In genomic region chr2:68430493-68430892, GRCm38 (mm10) we compare ENCODE assay signal across 10 mouse cellular contexts. TPM values are rescaled to one million over a fixed set of nuclear protein-coding genes. Genes with fewer than 3 reads are reported as not detected.
DNase-seq lines count a peak whose midpoint lies in the region; ATAC-seq and TF ChIP-seq lines count a peak whose summit lies in the region.
"Had no signal": no experiment of that assay in that cellular context is flagged by ENCODE, and none has a peak within 500 bp of the region (broad histone marks: within the 10 kb centered on the region; RNA-seq: fewer than 3 reads in every experiment).

No protein-coding gene starts in this region.

- intact Hi-C loops in gastrocnemius, adult 2 months (cut with DNase I) = no loop called here

- H3K27me3 ChIP-seq in heart, embryonic 11.5 days (ENCODE audit: control insufficient read depth, insufficient read depth, low read length) = no peaks in the 10 kb centered on the region
- H3K27me3 ChIP-seq: limb, embryonic 15.5 days had no signal

- H3K27ac ChIP-seq in gastrocnemius, adult 2 months = no peak overlapping the region
- H3K27ac ChIP-seq in heart, embryonic 11.5 days (ENCODE audit: low read depth, low read length) = peak overlapping the region; percentile 90
- H3K27ac ChIP-seq: limb, embryonic 15.5 days had no signal

- H3K9me3 ChIP-seq in heart, embryonic 11.5 days (replicated peaks; ENCODE audit: control insufficient read depth, low read length) = no peaks in the 10 kb centered on the region
- H3K9me3 ChIP-seq: limb, embryonic 15.5 days had no signal

- TF ChIP-seq CTCF in gastrocnemius, adult 2 months (IDR thresholded peaks at IDR 0.05) = peak; percentile 40

- H3K36me3 ChIP-seq in heart, embryonic 11.5 days (ENCODE audit: control insufficient read depth, insufficient read depth, low read length) = no peaks in the 10 kb centered on the region
- H3K36me3 ChIP-seq: limb, embryonic 15.5 days had no signal

- WGBS in heart, embryonic 11.5 days (ENCODE audit: insufficient replicate concordance) = 51% methylated on average over 5 of the region's 5 CpGs

- no peak overlapping the region for H3K9ac ChIP-seq in heart, embryonic 11.5 days (ENCODE audit: low read depth, low read length)
- H3K9ac ChIP-seq: limb, embryonic 15.5 days had no signal

- no peak overlapping the region for H3K4me3 ChIP-seq in gastrocnemius, adult 2 months
- H3K4me3 ChIP-seq in heart, embryonic 11.5 days (ENCODE audit: low read depth, low read length) = no peak overlapping the region
- H3K4me3 ChIP-seq: limb, embryonic 15.5 days had no signal

- peak overlapping the region; percentile 41 for H3K4me2 ChIP-seq in heart, embryonic 11.5 days
- H3K4me2 ChIP-seq: limb, embryonic 15.5 days had no signal

- no peak for DNase-seq in gastrocnemius, adult 2 months
- DNase-seq in gastrocnemius, adult 8-10 months (ENCODE audit: low spot score in 2 of 2) = no peak
- peak; percentile 90 for DNase-seq in CD4-positive helper T cell, adult 2 months (ENCODE audit: low read depth, low spot score)
- peak; percentile 70 for DNase-seq in lung, postnatal 36 days
- no peak for DNase-seq in right cerebral cortex, adult 18-20 months
- no peak for DNase-seq in embryo, embryonic 10.5 days (ENCODE audit: low spot score)
- no peak for DNase-seq in left cerebral cortex, adult 9 months (ENCODE audit: low spot score in 2 of 2)
- DNase-seq: retina, postnatal 1 day had no signal

- no peak; the same call in 1 of the 2 replicates for ATAC-seq in heart, embryonic 11.5 days (replicated peaks; ENCODE audit: insufficient number of reproducible peaks, low FRiP score, low TSS enrichment)

- H3K4me1 ChIP-seq in heart, embryonic 11.5 days (ENCODE audit: control insufficient read depth, insufficient read depth, low read length) = peaks cover 57% of the 10 kb centered on the region

RNA-seq across cellular contexts. Expression of gene Stk39, which starts 41.6 kb away (rescaled TPM):
- 1 to 10 TPM; 1.9 to 4.1 TPM for total RNA-seq in gastrocnemius, adult 2 months (2021)
- total RNA-seq in gastrocnemius, adult 8-10 months (2022) = 1 to 10 TPM; 1.3 to 2.4 (median 2.1) TPM
- polyA plus RNA-seq in heart, embryonic 11.5 days (2014; fragmentation: Nextera tagmentation; extraction: Ambion mirVana) = 58.3 and 66.5 TPM in 2 replicates

Comparison
In these comparisons a context has a peak if more than half of its experiments do, and no peak if none do; other contexts are left out.
1. DNase-seq: peak in CD4-positive helper T cell, adult 2 months (single experiment) and lung, postnatal 36 days (single experiment); none in gastrocnemius, adult 2 months (single experiment), gastrocnemius, adult 8-10 months (0 of 2), right cerebral cortex, adult 18-20 months (single experiment), embryo, embryonic 10.5 days (single experiment) and left cerebral cortex, adult 9 months (0 of 2).